Mouse (Mus musculus) small intestine, adult 2 months (tissue): ENCODE data around the gene Plekhs1.

ENCODE experiments used
- CTCF ChIP-seq: fragments of 200-500 bp; IDR thresholded peaks from 2 replicates; pipeline ENCODE4 v1.5.1; 2012; ENCODE audit warnings: low read depth, mild to moderate bottlenecking, control low read depth, inconsistent platforms, low read length, moderate library complexity, mixed read lengths; ENCODE audit not compliant: insufficient replicate concordance, insufficient read length; ENCODE audit errors: extremely low read depth
- POLR2A ChIP-seq: fragments of 200-500 bp; IDR thresholded peaks from 2 replicates; pipeline ENCODE4 v1.6.1; 2012; ENCODE audit warnings: low read depth, mild to moderate bottlenecking, control low read depth, inconsistent platforms, low read length, moderate library complexity

DNA sequence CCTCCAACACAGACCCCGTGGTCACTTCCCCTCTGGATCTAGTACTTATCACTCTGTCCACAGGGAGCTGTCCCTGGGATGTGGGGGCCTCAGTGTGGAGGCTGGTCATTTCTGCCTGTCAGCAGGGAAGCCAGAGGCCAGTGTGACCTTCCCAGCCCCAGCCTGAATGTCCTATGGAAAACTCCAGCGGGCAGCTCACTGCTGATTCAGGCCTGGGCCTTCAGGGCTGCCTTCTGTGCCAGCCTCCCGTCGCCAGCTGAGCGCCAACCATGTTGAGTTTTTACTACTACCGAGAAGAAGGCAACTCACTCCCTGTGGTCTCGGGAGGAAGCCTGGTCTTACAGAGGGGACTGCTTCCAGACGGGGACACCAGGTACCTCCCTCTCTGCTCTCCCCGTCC is 35.9 kb upstream of the Plekhs1 start:
- TF ChIP-seq POLR2A (no peak), CTCF (no peak)
